Mouse (Mus musculus): Measurements from ENCODE around the gene Rep15.

- TF ChIP-seq POLR2A (IDR thresholded peaks at IDR 0.05; ENCODE audit: insufficient read length, low read depth) = no peak
- no peak for TF ChIP-seq E2F4 (IDR thresholded peaks at IDR 0.05; ENCODE audit: insufficient read depth)
- no peak for TF ChIP-seq REST (IDR thresholded peaks at IDR 0.05; ENCODE audit: insufficient read depth, insufficient read length)
- TF ChIP-seq TCF12 (IDR thresholded peaks at IDR 0.05; ENCODE audit: insufficient read depth, poor library complexity, severe bottlenecking) = no peak
- no peak for TF ChIP-seq SRF (IDR thresholded peaks at IDR 0.05; ENCODE audit: control insufficient read depth, insufficient read length, low read depth)
- no peak for TF ChIP-seq MAX (IDR thresholded peaks at IDR 0.05; ENCODE audit: low read depth)
- TF ChIP-seq CEBPB (IDR thresholded peaks at IDR 0.05; ENCODE audit: insufficient read depth, poor library complexity, severe bottlenecking) = no peak
Observed at GRCm38 (mm10) chr6:147018364-147018763, 14.0 kb upstream of the Rep15 start.

Measured in myocyte (in vitro differentiated cells).